Mouse (Mus musculus) layer of hippocampus, adult 2 months (tissue): ENCODE measurements at regions not wholly inside any gene's neighbourhood (a gene's known extent, or its start where the extent isn't known, plus 50 kb on each side); places are given as distances from the start of the nearest gene placed in this dataset.
"Not testable (repeated sequence)": the region's sequence is repeated elsewhere in the genome, so short reads cannot be mapped to it uniquely, and the experiment has no call there.

Experiments
- DNase-seq, 2 experiments: peaks; one replicate each; pipeline ENCODE4 v3.0.0; 2022; ENCODE audit warnings: low spot score in 2 of 2
- H3K27ac ChIP-seq: fragments of 200-600 bp; 2 replicates; pipeline ENCODE4 v1.8.1; 2022
- H3K4me3 ChIP-seq: fragments of 200-600 bp; 2 replicates; pipeline ENCODE4 v1.8.1; 2022; ENCODE audit warnings: mild to moderate bottlenecking
- CTCF ChIP-seq: fragments of 200-600 bp; conservative IDR thresholded peaks from 2 replicates; pipeline ENCODE4 v1.8.1; 2022; ENCODE audit warnings: antibody characterized with exemption, mild to moderate bottlenecking, moderate library complexity

DNA sequence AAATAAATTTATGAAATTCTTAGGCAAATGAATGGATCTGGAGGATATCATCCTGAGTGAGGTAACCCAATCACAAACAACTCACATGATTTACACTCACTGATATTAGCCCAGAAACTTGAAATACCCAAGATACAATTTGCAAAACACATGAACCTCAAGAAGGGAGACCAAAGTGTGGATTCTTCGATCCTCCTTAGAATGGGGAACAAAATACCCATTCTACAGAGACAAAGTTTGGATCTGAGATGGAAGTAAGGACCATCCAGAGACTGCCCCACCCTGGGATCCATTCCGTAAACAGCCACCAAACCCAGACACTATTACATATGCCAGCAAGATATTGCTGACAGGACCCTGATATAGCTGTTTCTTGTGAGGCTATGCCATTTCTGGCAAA, 971.2 kb downstream of the Agbl1 start:
- H3K27ac ChIP-seq, DNase-seq: not testable (repeated sequence)

GRCm38 (mm10) chr7:77205604-77206003, 975.9 kb downstream of the Agbl1 start:
- Histone ChIP-seq H3K4me3 (no peak overlapping the region), H3K27ac (no peak overlapping the region)
- TF ChIP-seq CTCF, result no peak
- DNase-seq, result no peak

More for the DNA sequence above, 971.2 kb downstream of the Agbl1 start:
- H3K4me3 ChIP-seq, result not testable (repeated sequence)

DNA sequence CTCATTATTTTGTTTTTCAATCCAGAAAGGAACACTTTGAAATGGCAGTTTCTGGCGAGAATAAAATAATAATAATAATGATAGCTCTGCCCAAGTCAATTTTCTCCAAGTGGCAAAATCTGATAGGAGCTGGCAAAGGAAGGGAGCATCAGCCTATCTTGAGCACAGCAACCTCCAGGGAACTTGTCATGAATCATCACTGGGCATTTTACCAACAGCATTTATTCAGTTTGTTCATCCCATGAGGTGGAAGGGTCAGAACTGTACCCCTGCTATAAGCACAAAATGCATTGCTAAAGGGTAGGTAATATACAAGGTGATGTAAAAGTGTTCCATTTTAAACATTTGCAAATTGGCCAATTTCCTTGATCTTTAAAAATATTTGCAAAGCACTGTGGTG, 1019.7 kb downstream of the Agbl1 start:
- no peak for TF ChIP-seq CTCF
- DNase-seq, result no peak
- no peak overlapping the region for H3K27ac ChIP-seq
- no peak overlapping the region for H3K4me3 ChIP-seq

GRCm38 (mm10) chr7:77287657-77288056, 1058.0 kb downstream of the Agbl1 start:
- DNase-seq, result no peak
- no peak overlapping the region for H3K4me3 ChIP-seq
- TF ChIP-seq CTCF, result no peak
- no peak overlapping the region for H3K27ac ChIP-seq

- no peak for DNase-seq
- no peak for TF ChIP-seq CTCF
- Histone ChIP-seq H3K4me3 (no peak overlapping the region), H3K27ac (no peak overlapping the region)
Measured at GRCm38 (mm10) chr7:77294984-77295642, 1065.4 kb downstream of the Agbl1 start.

- H3K4me3 ChIP-seq, result no peak overlapping the region
- no peak for TF ChIP-seq CTCF
- no peak overlapping the region for H3K27ac ChIP-seq
- DNase-seq, result no peak
Measured at GRCm38 (mm10) chr7:77303227-77303626, 1073.5 kb downstream of the Agbl1 start.

DNA sequence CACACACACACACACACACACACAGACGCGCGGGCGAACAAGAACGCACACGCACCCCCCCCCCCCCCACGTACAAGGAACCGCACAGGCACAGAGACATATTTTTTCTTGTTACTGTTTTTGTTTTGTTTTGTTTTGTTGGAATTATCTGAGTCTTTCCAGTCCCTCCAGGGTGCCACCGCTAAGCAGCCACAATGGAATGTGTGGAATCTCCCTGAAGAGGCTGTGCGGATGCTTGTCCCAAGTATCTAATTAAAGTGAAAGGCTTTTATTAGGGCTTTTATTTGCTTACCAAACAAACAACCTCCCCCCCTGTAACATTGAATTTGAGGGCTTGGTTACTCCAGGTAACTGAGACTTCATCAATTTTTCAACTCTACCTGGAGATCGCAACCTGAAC, 1074.2 kb downstream of the Agbl1 start:
- TF ChIP-seq CTCF, result no peak
- Histone ChIP-seq H3K4me3 (no peak overlapping the region), H3K27ac (no peak overlapping the region)
- no peak for DNase-seq

DNA sequence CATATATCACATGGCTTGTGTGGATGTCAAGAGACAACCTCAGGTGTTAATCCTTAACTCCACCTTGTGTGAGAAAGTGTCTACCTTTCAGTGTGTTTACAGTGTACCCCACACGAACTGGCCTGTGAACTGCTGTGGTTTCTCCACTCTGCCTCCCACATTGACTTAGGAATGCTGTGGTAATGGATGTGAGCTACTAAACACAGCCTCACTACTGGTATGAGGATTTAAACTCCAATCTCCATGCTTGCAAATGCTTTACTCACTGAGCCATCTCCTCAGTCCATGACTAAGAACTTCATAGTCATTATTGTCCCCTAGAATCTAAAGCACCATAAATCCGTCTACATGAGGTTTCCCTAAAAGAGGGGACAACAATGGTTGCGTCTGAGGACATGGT, 1075.8 kb downstream of the Agbl1 start:
- TF ChIP-seq CTCF, result no peak
- no peak for DNase-seq
- no peak overlapping the region for H3K27ac ChIP-seq
- no peak overlapping the region for H3K4me3 ChIP-seq

GRCm38 (mm10) chr7:77311661-77312060, 1082.0 kb downstream of the Agbl1 start:
- Histone ChIP-seq H3K4me3 (no peak overlapping the region), H3K27ac (no peak overlapping the region)
- TF ChIP-seq CTCF, result no peak
- no peak for DNase-seq

DNA sequence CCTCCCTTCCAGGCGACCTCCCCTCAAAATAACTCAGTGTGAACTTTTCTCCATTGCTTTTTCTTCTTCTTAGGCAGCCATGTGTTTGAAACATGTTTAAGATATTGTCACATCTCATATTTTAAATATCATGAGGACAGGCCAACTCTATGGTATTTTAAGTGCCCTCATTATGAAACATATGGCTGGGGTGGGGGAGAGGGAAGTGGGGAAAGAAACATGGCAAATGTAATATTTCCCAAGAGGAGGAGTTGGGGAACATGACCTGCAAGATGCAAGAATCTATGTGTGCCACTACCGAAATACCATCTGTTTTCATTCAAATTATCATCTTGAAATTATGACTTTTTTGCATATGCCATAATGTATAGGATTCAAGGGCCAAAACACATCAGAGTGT, 1095.5 kb downstream of the Agbl1 start:
- H3K27ac ChIP-seq, result no peak overlapping the region
- no peak for DNase-seq

GRCm38 (mm10) chr7:77326836-77327235, 1097.1 kb downstream of the Agbl1 start:
- no peak overlapping the region for H3K4me3 ChIP-seq
- no peak for TF ChIP-seq CTCF
- no peak overlapping the region for H3K27ac ChIP-seq
- no peak for DNase-seq

More for the DNA sequence above, 1095.5 kb downstream of the Agbl1 start:
- no peak for TF ChIP-seq CTCF
- no peak overlapping the region for H3K4me3 ChIP-seq

- no peak for DNase-seq
- Histone ChIP-seq H3K4me3 (no peak overlapping the region), H3K27ac (no peak overlapping the region)
- TF ChIP-seq CTCF, result no peak
Measured at GRCm38 (mm10) chr7:77327516-77327915, 1097.8 kb downstream of the Agbl1 start.

- no peak overlapping the region for H3K4me3 ChIP-seq
- DNase-seq, result peak; percentile 23 to 26
- TF ChIP-seq CTCF, result no peak
- H3K27ac ChIP-seq, result no peak overlapping the region
Measured at GRCm38 (mm10) chr7:77338630-77339029, 1108.9 kb downstream of the Agbl1 start.
